Mouse (Mus musculus) megakaryocyte-erythroid progenitor cell, adult 5-6 weeks (primary cell): ENCODE measurements around the gene Tenm4. TPM values are rescaled to one million over a fixed set of nuclear protein-coding genes. Genes with fewer than 3 reads are reported as not detected.

Experiments
- ATAC-seq: replicated peaks from 2 replicates; pipeline ENCODE4 v1.8.0; 2016; ENCODE audit warnings: mild to moderate bottlenecking, inconsistent platforms; ENCODE audit not compliant: severe bottlenecking, poor library complexity, low FRiP score, low TSS enrichment
- total RNA-seq, 2 experiments: library from RNA; stranded (forward) in 1 of 2; stranded (reverse) in 1 of 2; fragments of 200-1000, 215-1000 nt in 1 of 2; fragments of >200 nt in 1 of 2; fragmentation: Nextera tagmentation in 1 of 2; gene quantifications; 2 replicates each; pipeline ENCODE4 v1.2.3; 2014 to 2017

Gene Tenm4
- total RNA-seq, 2 experiments from 2014 or later = 0.14 TPM; not detected in 1

GRCm38 (mm10) chr7:96769784-96770183 lies 598.7 kb downstream of the Tenm4 start:
- peak; percentile 66; the same call in 1 of the 2 replicates for ATAC-seq

- ATAC-seq = no peak
Observed at GRCm38 (mm10) chr7:96772966-96773365, 601.9 kb downstream of the Tenm4 start.

GRCm38 (mm10) chr7:96773585-96774225 lies 602.7 kb downstream of the Tenm4 start:
- no peak for ATAC-seq

- ATAC-seq = no peak
Observed at GRCm38 (mm10) chr7:96775080-96775486, 604.0 kb downstream of the Tenm4 start.

GRCm38 (mm10) chr7:96777938-96778600 lies 607.0 kb downstream of the Tenm4 start:
- ATAC-seq = peak; percentile 35

GRCm38 (mm10) chr7:96778601-96778969 lies 607.5 kb downstream of the Tenm4 start:
- peak; percentile 58 for ATAC-seq

GRCm38 (mm10) chr7:96780556-96780955 lies 609.5 kb downstream of the Tenm4 start:
- ATAC-seq = 0 out of 2 replicates have a peak, but pooled peaks have one; percentile 5

GRCm38 (mm10) chr7:96781068-96781467 lies 610.0 kb downstream of the Tenm4 start:
- ATAC-seq = peak; percentile 93

- no peak for ATAC-seq
Observed at GRCm38 (mm10) chr7:96782686-96783085, 611.6 kb downstream of the Tenm4 start.

- ATAC-seq = no peak
Observed at GRCm38 (mm10) chr7:96785808-96786207, 614.8 kb downstream of the Tenm4 start.

GRCm38 (mm10) chr7:96786262-96787044 lies 615.4 kb downstream of the Tenm4 start:
- ATAC-seq = no peak

- ATAC-seq = no peak
Observed at GRCm38 (mm10) chr7:96788135-96788534, 617.1 kb downstream of the Tenm4 start.

GRCm38 (mm10) chr7:96790326-96790725 lies 619.3 kb downstream of the Tenm4 start:
- no peak for ATAC-seq

- no peak for ATAC-seq
Observed at GRCm38 (mm10) chr7:96792456-96793229, 621.6 kb downstream of the Tenm4 start.

- no peak for ATAC-seq
Observed at GRCm38 (mm10) chr7:96796033-96796741, 625.1 kb downstream of the Tenm4 start.

- no peak for ATAC-seq
Observed at GRCm38 (mm10) chr7:96796788-96797485, 625.9 kb downstream of the Tenm4 start.

- ATAC-seq = no peak
Observed at GRCm38 (mm10) chr7:96797716-96798332, 626.8 kb downstream of the Tenm4 start.

GRCm38 (mm10) chr7:96799816-96800215 lies 628.8 kb downstream of the Tenm4 start:
- ATAC-seq = no peak
